Mouse (Mus musculus) E14TG2a.4 (cell line): ENCODE data around the gene Zfp62.

Experiments used
- CTCF ChIP-seq: conservative IDR thresholded peaks from 2 replicates; pipeline ENCODE4 v1.5.1; 2014; ENCODE audit warnings: low read length
- NANOG ChIP-seq: IDR thresholded peaks from 2 replicates; pipeline ENCODE4 v1.6.1; 2014; ENCODE audit warnings: borderline replicate concordance, low read length, mixed read lengths

DNA sequence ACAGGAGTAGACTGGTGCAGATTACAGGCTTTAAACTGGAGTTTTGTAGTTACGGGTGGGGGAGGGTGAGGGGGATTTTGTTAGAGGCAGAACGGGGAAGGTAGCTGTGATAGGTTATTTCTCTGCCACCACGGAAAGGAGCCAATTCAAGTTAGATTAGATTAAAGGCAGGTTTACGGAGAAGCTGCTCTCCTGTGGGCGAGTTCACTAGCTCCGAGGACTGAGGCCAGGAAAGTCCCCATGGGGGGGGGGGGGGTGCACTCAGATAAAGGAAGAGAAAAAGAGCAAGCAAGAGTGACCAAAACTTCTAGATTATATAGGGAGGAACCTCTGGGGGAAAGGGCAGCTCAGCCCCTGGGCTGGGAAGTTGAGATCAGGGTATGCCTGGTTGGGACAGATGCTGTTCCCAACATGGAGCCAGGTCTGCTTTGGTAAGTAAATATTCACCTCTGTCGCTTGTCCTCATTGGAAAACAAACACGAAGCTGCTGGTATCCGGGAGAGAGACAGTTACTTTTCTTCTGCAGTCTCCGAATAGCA, 500 bp upstream of the Zfp62 start:
- TF ChIP-seq CTCF (no peak), NANOG (no peak)
